Mouse (Mus musculus) adrenal gland, postnatal 14 days (tissue): ENCODE results near the gene Gan. TPM values are rescaled to one million over a fixed set of nuclear protein-coding genes. Genes with fewer than 3 reads are reported as not detected.

ENCODE experiments used
- DNase-seq: peaks from one replicate; pipeline ENCODE4 v3.0.0; 2021; ENCODE audit warnings: mixed read lengths
- long read RNA-seq, 2 experiments: library from polyadenylated mRNA; stranded (forward); transcript quantifications; one replicate each; pipeline ENCODE4 v2.0.0; 2021
- total RNA-seq: library from RNA; stranded (reverse); gene quantifications from 2 replicates; pipeline ENCODE4 v1.2.3, GENCODE M21; 2021

Gan gene
- 9.1 and 10.7 TPM in 2 replicates for total RNA-seq
- long read RNA-seq, experiment 1, partial matches to known transcripts = 0 of 1 reads
- long read RNA-seq, experiment 1, other reads (novel, unspliced or antisense) = 1 of 1 reads
- long read RNA-seq, experiment 2, partial matches to known transcripts = 0 of 4 reads
- long read RNA-seq, experiment 2, other reads (novel, unspliced or antisense) = 2 of 4 reads

GRCm38 (mm10) chr8:117158135-117158761 lies at the start of gene Gan:
Gene Gan, plus strand, starts transcription at chr8:117158135.
- DNase-seq = peak; percentile 75

GRCm38 (mm10) chr8:117109018-117109711 lies 48.8 kb upstream of the Gan start:
- no peak for DNase-seq

- DNase-seq = peak; percentile 85
Measured at GRCm38 (mm10) chr8:117109801-117110390, 48.0 kb upstream of the Gan start.

GRCm38 (mm10) chr8:117111641-117112040 lies 46.3 kb upstream of the Gan start:
- no peak for DNase-seq

- DNase-seq = peak; percentile 35
Measured at GRCm38 (mm10) chr8:117112261-117112660, 45.7 kb upstream of the Gan start.

GRCm38 (mm10) chr8:117115094-117115493 lies 42.8 kb upstream of the Gan start:
- no peak for DNase-seq

- peak; percentile 47 for DNase-seq
Measured at GRCm38 (mm10) chr8:117115676-117116446, 42.1 kb upstream of the Gan start.

GRCm38 (mm10) chr8:117116534-117116933 lies 41.4 kb upstream of the Gan start:
- no peak for DNase-seq

- DNase-seq = no peak
Measured at GRCm38 (mm10) chr8:117118409-117118808, 39.5 kb upstream of the Gan start.

GRCm38 (mm10) chr8:117121277-117121676 lies 36.7 kb upstream of the Gan start:
- no peak for DNase-seq

GRCm38 (mm10) chr8:117123850-117124633 lies 33.9 kb upstream of the Gan start:
- DNase-seq = no peak

GRCm38 (mm10) chr8:117125854-117126253 lies 32.1 kb upstream of the Gan start:
- DNase-seq = no peak

- DNase-seq = no peak
Measured at GRCm38 (mm10) chr8:117126411-117126810, 31.5 kb upstream of the Gan start.

GRCm38 (mm10) chr8:117127063-117127462 lies 30.9 kb upstream of the Gan start:
- no peak for DNase-seq

GRCm38 (mm10) chr8:117133702-117134101 lies 24.2 kb upstream of the Gan start:
- no peak for DNase-seq

- no peak for DNase-seq
Measured at GRCm38 (mm10) chr8:117136351-117136750, 21.6 kb upstream of the Gan start.

GRCm38 (mm10) chr8:117136763-117137162 lies 21.2 kb upstream of the Gan start:
- no peak for DNase-seq

GRCm38 (mm10) chr8:117137357-117137756 lies 20.6 kb upstream of the Gan start:
- no peak for DNase-seq

GRCm38 (mm10) chr8:117148520-117148919 lies 9.4 kb upstream of the Gan start:
- no peak for DNase-seq

- DNase-seq = no peak
Measured at GRCm38 (mm10) chr8:117156149-117156548, 1.8 kb upstream of the Gan start.
